Mouse (Mus musculus): Measurements from ENCODE around the gene Asb8. TPM values are rescaled to one million over a fixed set of nuclear protein-coding genes. Genes with fewer than 3 reads are reported as not detected.

The Asb8 gene
- 100 to 1,000 TPM; 123 to 141 (median 129) TPM for total RNA-seq (2022)

- no peak for DNase-seq (ENCODE audit: low spot score in 2 of 2)
These were observed at the start of gene Asb8 for GRCm38 (mm10) chr15:98165525-98165924. Gene Asb8, minus strand, starts transcription at chr15:98165625.

GRCm38 (mm10) chr15:98214130-98214529 is 48.7 kb upstream of the Asb8 start:
- DNase-seq (ENCODE audit: low spot score in 2 of 2) = no peak

- DNase-seq (ENCODE audit: low spot score in 2 of 2) = no peak
These were observed 48.0 kb upstream of the Asb8 start for GRCm38 (mm10) chr15:98213336-98213870.

GRCm38 (mm10) chr15:98209676-98210075 is 44.3 kb upstream of the Asb8 start:
- no peak for DNase-seq (ENCODE audit: low spot score in 2 of 2)

GRCm38 (mm10) chr15:98195442-98195841 is 30.0 kb upstream of the Asb8 start, which contains the start of gene Olfr288:
Gene Olfr288, minus strand, starts transcription at chr15:98195542.
- no peak for DNase-seq (ENCODE audit: low spot score in 2 of 2)

- DNase-seq (ENCODE audit: low spot score in 2 of 2) = no peak
These were observed 19.0 kb upstream of the Asb8 start for GRCm38 (mm10) chr15:98184456-98184855.

- DNase-seq (ENCODE audit: low spot score in 2 of 2) = no peak
These were observed 16.6 kb upstream of the Asb8 start for GRCm38 (mm10) chr15:98181856-98182570.

GRCm38 (mm10) chr15:98181132-98181711 is 15.8 kb upstream of the Asb8 start:
- peak; percentile 92 to 96 for DNase-seq (ENCODE audit: low spot score in 2 of 2)

GRCm38 (mm10) chr15:98180567-98181131 is 15.2 kb upstream of the Asb8 start:
- DNase-seq (ENCODE audit: low spot score in 2 of 2) = no peak

GRCm38 (mm10) chr15:98177320-98177719 is 11.9 kb upstream of the Asb8 start:
- DNase-seq (ENCODE audit: low spot score in 2 of 2) = no peak

GRCm38 (mm10) chr15:98173821-98174220 is 8.4 kb upstream of the Asb8 start:
- DNase-seq (ENCODE audit: low spot score in 2 of 2) = no peak

GRCm38 (mm10) chr15:98172113-98172512 is 6.7 kb upstream of the Asb8 start:
- DNase-seq (ENCODE audit: low spot score in 2 of 2) = no peak

- no peak for DNase-seq (ENCODE audit: low spot score in 2 of 2)
These were observed 5.5 kb upstream of the Asb8 start for GRCm38 (mm10) chr15:98170917-98171316.

GRCm38 (mm10) chr15:98170365-98170764 is 4.9 kb upstream of the Asb8 start:
- no peak for DNase-seq (ENCODE audit: low spot score in 2 of 2)

GRCm38 (mm10) chr15:98168622-98169004 is 3.2 kb upstream of the Asb8 start:
- no peak for DNase-seq (ENCODE audit: low spot score in 2 of 2)

GRCm38 (mm10) chr15:98167645-98168621 is 2.5 kb upstream of the Asb8 start:
- DNase-seq (ENCODE audit: low spot score in 2 of 2) = no peak

GRCm38 (mm10) chr15:98166963-98167644 is 1.7 kb upstream of the Asb8 start, which contains the start of gene Ccdc184:
Gene Ccdc184, plus strand, starts transcription at chr15:98167158.
- no peak for DNase-seq (ENCODE audit: low spot score in 2 of 2)

- DNase-seq (ENCODE audit: low spot score in 2 of 2) = no peak
These were observed 2.9 kb downstream of the Asb8 start for GRCm38 (mm10) chr15:98162561-98162960.

- DNase-seq (ENCODE audit: low spot score in 2 of 2) = no peak
These were observed 4.2 kb downstream of the Asb8 start for GRCm38 (mm10) chr15:98161026-98161805.

- no peak for DNase-seq (ENCODE audit: low spot score in 2 of 2)
These were observed 8.2 kb downstream of the Asb8 start for GRCm38 (mm10) chr15:98157253-98157652.
